Mouse (Mus musculus) megakaryocyte-erythroid progenitor cell, adult 5 weeks (primary cell): ENCODE measurements around the gene Olfr981. TPM values are rescaled to one million over a fixed set of nuclear protein-coding genes. Genes with fewer than 3 reads are reported as not detected.

Experiments used
- polyA plus RNA-seq: library from polyadenylated mRNA; stranded (reverse); fragments of >175 nt; gene quantifications from 2 replicates; pipeline ENCODE4 v1.2.3, GENCODE M21; 2012

Olfr981 gene
- polyA plus RNA-seq, result not detected in 2 replicates

DNA sequence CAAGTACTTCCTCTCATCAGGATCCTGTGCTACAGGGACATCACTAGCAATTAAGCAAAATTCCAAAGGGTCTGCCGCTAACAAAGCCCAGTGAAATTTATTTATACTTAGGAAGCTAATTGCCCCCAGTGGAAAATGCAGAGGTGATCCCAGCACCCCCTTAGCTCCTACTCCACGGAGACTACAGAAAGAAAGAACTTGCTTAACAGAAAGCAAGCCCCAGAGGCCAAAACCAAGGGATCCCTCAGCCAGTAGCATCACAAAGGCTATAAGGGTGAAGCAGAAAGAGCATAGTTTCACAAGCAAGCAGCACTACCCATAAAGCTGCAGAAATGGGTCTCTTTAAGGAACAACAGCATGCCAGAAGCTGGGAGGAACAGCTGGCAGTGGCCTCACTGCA, at the start of gene Olfr981:
Gene Olfr981, plus strand, starts transcription at position 301 of the 400 bp plus-strand sequence.

DNA sequence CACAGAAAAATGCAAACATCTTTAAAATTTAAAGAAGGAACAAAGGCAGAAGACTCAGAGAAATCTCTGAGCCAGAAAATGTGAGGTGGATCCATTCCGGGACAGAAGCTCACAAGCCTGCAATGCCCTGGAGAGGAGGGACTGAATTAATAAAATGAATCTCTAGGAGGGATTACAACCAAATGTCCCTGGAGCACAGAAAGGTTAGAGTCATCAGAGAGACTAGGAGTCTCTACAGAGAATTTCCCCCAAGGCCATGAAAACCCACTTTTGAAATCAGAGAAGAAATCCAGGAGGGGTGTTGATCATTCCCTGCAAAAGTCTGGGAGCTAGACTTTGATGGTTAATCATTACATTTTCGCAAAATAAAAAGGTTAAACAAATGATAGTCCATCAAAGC, 29.5 kb upstream of the Olfr981 start, which contains the start of gene Olfr978:
Gene Olfr978, plus strand, starts transcription at position 301 of the 400 bp plus-strand sequence.

GRCm38 (mm10) chr9:40003365-40003764, 17.9 kb upstream of the Olfr981 start, which contains the start of gene Olfr979:
Gene Olfr979, minus strand, starts transcription at chr9:40003465.

DNA sequence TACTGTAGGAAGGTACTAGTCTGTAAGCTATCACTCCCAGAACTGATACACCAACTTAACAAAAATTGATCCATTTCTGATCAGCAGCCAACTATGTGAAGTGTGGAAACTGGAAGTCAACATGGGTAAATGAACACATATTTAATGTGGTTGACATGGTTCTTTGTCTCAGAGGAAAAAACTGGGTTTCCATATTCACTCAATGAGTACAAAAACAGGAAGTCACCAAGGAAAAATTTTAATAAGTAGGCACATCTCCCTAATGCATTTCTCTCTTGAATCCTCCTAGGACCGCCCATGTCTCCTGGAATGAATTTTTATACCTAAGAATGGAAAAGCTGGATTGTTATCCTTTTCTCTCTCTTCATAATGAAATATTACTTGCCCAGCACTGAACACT, 11.8 kb upstream of the Olfr981 start, which contains the start of gene Olfr980:
Gene Olfr980, minus strand, starts transcription at position 101 of the 400 bp plus-strand sequence.

GRCm38 (mm10) chr9:40073529-40073928, 52.3 kb downstream of the Olfr981 start, which contains the start of gene Olfr982:
Gene Olfr982, plus strand, starts transcription at chr9:40073829.

Other genes with a start within 250 kb of the Olfr981 start
- not detected in 2 replicates for gene Olfr968, start 238.2 kb upstream of the Olfr981 start, polyA plus RNA-seq
- not detected in 2 replicates for gene Olfr969, start 230.5 kb upstream of the Olfr981 start, polyA plus RNA-seq
- not detected in 2 replicates for gene Olfr970, start 212.6 kb upstream of the Olfr981 start, polyA plus RNA-seq
- gene Olfr971, start 184.6 kb upstream of the Olfr981 start, polyA plus RNA-seq, result not detected in 2 replicates
- gene Olfr972, start 155.0 kb upstream of the Olfr981 start, polyA plus RNA-seq, result not detected in 2 replicates
- gene Olfr229, start 114.1 kb upstream of the Olfr981 start, polyA plus RNA-seq, result not detected in 2 replicates
- gene Olfr974, start 84.0 kb upstream of the Olfr981 start, polyA plus RNA-seq, result not detected in 2 replicates
- gene Olfr975, start 69.4 kb upstream of the Olfr981 start, polyA plus RNA-seq, result not detected in 2 replicates
- not detected in 2 replicates for gene Olfr976, start 60.3 kb upstream of the Olfr981 start, polyA plus RNA-seq
- gene Olfr978, start 29.4 kb upstream of the Olfr981 start, polyA plus RNA-seq, result not detected in 2 replicates
- not detected in 2 replicates for gene Olfr979, start 18.0 kb upstream of the Olfr981 start, polyA plus RNA-seq
- gene Olfr980, start 11.9 kb upstream of the Olfr981 start, polyA plus RNA-seq, result not detected in 2 replicates
- not detected in 2 replicates for gene Olfr982, start 52.4 kb downstream of the Olfr981 start, polyA plus RNA-seq
- not detected in 2 replicates for gene Olfr983, start 72.1 kb downstream of the Olfr981 start, polyA plus RNA-seq
- gene Olfr984, start 92.7 kb downstream of the Olfr981 start, polyA plus RNA-seq, result not detected in 2 replicates
- gene Olfr985, start 108.7 kb downstream of the Olfr981 start, polyA plus RNA-seq, result not detected in 2 replicates
- not detected in 2 replicates for gene Tmem225, start 126.7 kb downstream of the Olfr981 start, polyA plus RNA-seq
- gene Olfr986, start 159.5 kb downstream of the Olfr981 start, polyA plus RNA-seq, result not detected in 2 replicates
- gene Zfp202, start 170.9 kb downstream of the Olfr981 start, polyA plus RNA-seq, result 0.73 and 1.2 TPM in 2 replicates
- gene Scn3b, start 247.8 kb downstream of the Olfr981 start, polyA plus RNA-seq, result 0.02 and 0.31 TPM in 2 replicates